Mouse (Mus musculus): Measurements from ENCODE around the gene Acadvl. TPM values are rescaled to one million over a fixed set of nuclear protein-coding genes. Genes with fewer than 3 reads are reported as not detected.

Gene Acadvl
- total and polyA plus RNA-seq, 3 experiments = 92.5 to 123 TPM; not detected in 1

DNA sequence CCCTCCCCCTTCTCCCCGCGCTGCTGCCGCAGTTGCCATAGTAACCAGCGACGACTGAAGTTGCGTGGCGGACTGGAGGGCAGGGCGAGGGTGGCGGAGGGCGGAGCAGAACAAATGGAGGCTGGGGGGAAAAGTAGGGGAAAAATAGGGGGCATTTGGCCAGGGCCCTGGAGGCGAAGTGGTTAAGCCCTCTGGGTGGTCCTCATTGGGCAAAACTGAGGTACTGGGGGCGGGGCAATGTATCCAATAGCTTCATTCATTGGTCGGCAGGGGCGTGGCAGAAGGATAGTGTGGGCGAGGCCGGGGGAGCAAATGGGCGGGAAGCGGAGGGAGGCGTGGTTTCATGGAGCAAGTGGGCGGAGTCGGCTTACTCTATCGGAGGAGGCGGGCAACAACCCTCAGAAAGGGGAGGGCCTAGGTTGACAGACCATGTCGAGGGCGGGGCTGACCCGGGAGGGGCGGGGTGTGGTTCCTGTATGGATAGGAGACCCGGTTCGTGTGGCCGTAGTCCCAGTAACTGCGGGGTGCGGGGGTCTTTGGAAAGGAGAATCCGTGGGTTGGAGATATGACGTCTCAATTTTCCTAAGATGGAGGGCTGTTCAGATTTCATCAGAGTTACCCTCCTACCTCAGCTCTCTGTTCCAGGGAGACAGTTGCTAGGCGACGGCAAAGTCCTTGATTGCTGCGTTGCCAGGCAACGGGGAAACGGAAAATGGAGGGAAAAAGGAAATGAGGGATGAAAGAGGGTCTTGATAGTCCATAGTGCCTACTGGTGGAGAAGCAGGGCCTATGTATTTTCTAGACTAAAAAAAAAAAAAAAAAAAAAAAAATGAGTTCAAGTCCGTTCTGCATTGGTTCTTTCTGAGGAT, 6.3 kb upstream of the Acadvl start:
- Histone ChIP-seq H3K4me3 (ENCODE audit: control insufficient read depth in 1 of 2, insufficient read depth in 1 of 2, low read depth in 2 of 2, low read length in 2 of 2) (peak overlapping the region; percentile 41 to 53), H3K4me1 (ENCODE audit: control insufficient read depth in 1 of 2, insufficient read depth in 2 of 2, low read length in 2 of 2) (peaks cover 0 to 34% of the 10 kb centered on the region in 2 experiments; a peak in 3 of 4 replicates), H3K27ac (ENCODE audit: control insufficient read depth, low read depth, low read length) (no peak overlapping the region), H3K36me3 (ENCODE audit: control insufficient read depth in 1 of 2, insufficient read depth in 2 of 2, low read length in 2 of 2) (peaks cover 0 to 32% of the 10 kb centered on the region in 2 experiments; a peak in 2 of 4 replicates), H3K79me2 (ENCODE audit: control insufficient read depth, insufficient read depth, low read length, poor library complexity) (peaks cover 25% of the 10 kb centered on the region), H3K9me3 (replicated peaks; ENCODE audit: insufficient read depth, low read length) (no peaks in the 10 kb centered on the region), H3K9ac (ENCODE audit: control insufficient read depth, low read depth, low read length, poor library complexity, severe bottlenecking) (0 out of 2 replicates have a peak overlapping the region, but pooled peaks have one; percentile 12), H3K27me3 (ENCODE audit: control insufficient read depth in 1 of 2, insufficient read depth in 2 of 2, low read length in 2 of 2) (no peaks in the 10 kb centered on the region)
- peak; percentile 99 for DNase-seq (ENCODE audit: low read depth, low spot score)
- TF ChIP-seq MXI1 (IDR thresholded peaks at IDR 0.05; ENCODE audit: low read depth, low read length) = peak; percentile 82
- TF ChIP-seq USF2 (IDR thresholded peaks at IDR 0.05; ENCODE audit: borderline replicate concordance in 1 of 2, insufficient read depth in 1 of 2, low read depth in 1 of 2, low read length in 2 of 2) = no peak
- TF ChIP-seq BHLHE40 (IDR thresholded peaks at IDR 0.05; ENCODE audit: borderline replicate concordance, low read depth, low read length) = no peak
- TF ChIP-seq ZMIZ1 (IDR thresholded peaks at IDR 0.05; ENCODE audit: low read depth, low read length) = no peak
- no peak for TF ChIP-seq TAL1 (IDR thresholded peaks at IDR 0.05; ENCODE audit: low read length)
- no peak for TF ChIP-seq ZKSCAN1 (IDR thresholded peaks at IDR 0.05; ENCODE audit: low read depth, low read length)
- no peak for TF ChIP-seq MAX (IDR thresholded peaks at IDR 0.05; ENCODE audit: low read length)
- no peak for TF ChIP-seq RAD21 (IDR thresholded peaks at IDR 0.05; ENCODE audit: low read depth, low read length)
- no peak for TF ChIP-seq JUND (IDR thresholded peaks at IDR 0.05; ENCODE audit: low read depth, low read length)
- TF ChIP-seq NRF1 (IDR thresholded peaks at IDR 0.05; ENCODE audit: insufficient read depth, low read depth, low read length, poor library complexity, severe bottlenecking) = 0 out of 2 replicates have a peak, but pooled peaks have one; percentile 15
- TF ChIP-seq POLR2AphosphoS5 (IDR thresholded peaks at IDR 0.05; ENCODE audit: borderline replicate concordance, low read depth, low read length) = no peak
- TF ChIP-seq POLR2A (IDR thresholded peaks at IDR 0.05; ENCODE audit: control insufficient read depth in 1 of 2, insufficient read depth in 1 of 2, low read depth in 1 of 2, low read length in 2 of 2, poor library complexity in 1 of 2) = peak in 1 of 2 experiments; percentile 7; a peak in 1 of 4 replicates
- no peak for TF ChIP-seq MEF2A (IDR thresholded peaks at IDR 0.05; ENCODE audit: extremely low read depth, insufficient replicate concordance, low read depth, low read length, poor library complexity, severe bottlenecking)
- TF ChIP-seq NELFE (IDR thresholded peaks at IDR 0.05; ENCODE audit: low read depth, low read length) = no peak
- no peak for TF ChIP-seq ZNF384 (IDR thresholded peaks at IDR 0.05; ENCODE audit: low read depth, low read length)
- peak; percentile 58 for TF ChIP-seq ELF1 (IDR thresholded peaks at IDR 0.05; ENCODE audit: low read depth, low read length)
- TF ChIP-seq E2F4 (IDR thresholded peaks at IDR 0.05; ENCODE audit: borderline replicate concordance, low read depth, low read length) = peak; percentile 62; the same call in 1 of the 2 replicates
- peak; percentile 89 for TF ChIP-seq SIN3A (IDR thresholded peaks at IDR 0.05; ENCODE audit: low read length)
- no peak for TF ChIP-seq ETS1 (IDR thresholded peaks at IDR 0.05; ENCODE audit: low read depth, low read length)
- TF ChIP-seq TBP (IDR thresholded peaks at IDR 0.05; ENCODE audit: low read depth, low read length) = no peak
- TF ChIP-seq MYC (IDR thresholded peaks at IDR 0.05; ENCODE audit: low read depth, low read length) = no peak
- TF ChIP-seq KAT2A (conservative IDR thresholded peaks at IDR 0.05; ENCODE audit: low read depth, low read length) = no peak; the same call in 1 of the 2 replicates
- TF ChIP-seq EP300 (IDR thresholded peaks at IDR 0.05; ENCODE audit: low read depth in 1 of 2, low read length in 2 of 2) = no peak
- peak; percentile 89 for TF ChIP-seq MAZ (IDR thresholded peaks at IDR 0.05; ENCODE audit: low read depth, low read length)
- no peak for TF ChIP-seq GABPA (IDR thresholded peaks at IDR 0.05; ENCODE audit: low read depth, low read length)
- no peak for TF ChIP-seq MYB (IDR thresholded peaks at IDR 0.05; ENCODE audit: low read depth, low read length)
